Mouse (Mus musculus) ES-Bruce4 (cell line): Measurements from ENCODE around the gene Prrx2.

Source experiments
- CTCF ChIP-seq: IDR thresholded peaks from one replicate; pipeline ENCODE4 v1.8.1; 2011; ENCODE audit warnings: low read depth, low read length
- EP300 ChIP-seq: IDR thresholded peaks from 2 replicates; pipeline ENCODE4 v1.6.1; 2011; ENCODE audit warnings: low read depth, low read length; ENCODE audit not compliant: insufficient read depth
- POLR2A ChIP-seq: IDR thresholded peaks from one replicate; pipeline ENCODE4 v1.8.1; 2011; ENCODE audit warnings: low read length; ENCODE audit not compliant: insufficient read depth

DNA sequence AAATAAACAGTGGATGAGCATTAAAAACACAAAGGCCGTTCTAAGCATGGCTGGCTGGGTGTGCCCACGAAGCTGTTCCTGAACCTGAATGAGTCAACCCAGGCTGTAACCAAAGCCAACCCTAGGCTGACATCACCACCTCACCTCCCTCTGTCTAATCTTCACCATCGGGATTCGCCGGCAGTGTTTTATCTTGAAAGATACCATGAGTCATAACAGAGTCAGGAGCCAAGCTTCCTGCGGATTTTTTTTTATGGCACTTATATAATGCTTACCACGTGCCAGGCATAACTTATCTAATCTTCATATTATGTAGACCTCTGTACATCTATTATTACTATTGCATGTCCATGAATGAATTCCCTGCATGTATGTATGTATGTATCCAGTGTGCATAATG, 85.4 kb downstream of the Prrx2 start:
- TF ChIP-seq POLR2A (no peak), CTCF (no peak), EP300 (no peak)
